Mouse (Mus musculus) forebrain, embryonic 16.5 days (tissue): ENCODE measurements at regions not wholly inside any gene's neighbourhood (a gene's known extent, or its start where the extent isn't known, plus 50 kb on each side); places are given as distances from the start of the nearest gene placed in this dataset.

Source experiments
- ATAC-seq: fragments of 200-750 bp; cut with Nextera tagmentation; 2 replicates; pipeline ENCODE4 v1.8.0; 2017; ENCODE audit warnings: mild to moderate bottlenecking, moderate library complexity
- H3K27ac ChIP-seq: fragments of 300-500 bp; sonication (generic); 2 replicates; pipeline ENCODE4 v1.5.1; 2014; ENCODE audit warnings: low read length, control low read depth
- H3K27me3 ChIP-seq: fragments of 300-500 bp; sonication (generic); replicated peaks from 2 replicates; pipeline ENCODE4 v1.6.1; 2014; ENCODE audit warnings: low read length; ENCODE audit not compliant: control insufficient read depth, insufficient read depth
- H3K36me3 ChIP-seq: fragments of 300-500 bp; sonication (generic); 2 replicates; pipeline ENCODE4 v1.6.1; 2014; ENCODE audit not compliant: control insufficient read depth, insufficient read depth
- H3K4me1 ChIP-seq: fragments of 300-500 bp; sonication (generic); replicated peaks from 2 replicates; pipeline ENCODE4 v1.6.1; 2014; ENCODE audit warnings: low read length; ENCODE audit not compliant: control insufficient read depth, insufficient read depth
- H3K4me2 ChIP-seq: fragments of 300-500 bp; sonication (generic); 2 replicates; pipeline ENCODE4 v1.6.1; 2014; ENCODE audit warnings: mild to moderate bottlenecking, low read length, control low read depth
- H3K4me3 ChIP-seq: fragments of 300-500 bp; sonication (generic); replicated peaks from 2 replicates; pipeline ENCODE4 v1.5.1; 2014; ENCODE audit warnings: mild to moderate bottlenecking, low read length, control low read depth
- H3K9ac ChIP-seq: fragments of 300-500 bp; sonication (generic); replicated peaks from 2 replicates; pipeline ENCODE4 v1.6.1; 2014; ENCODE audit warnings: low read depth, low read length, control low read depth
- H3K9me3 ChIP-seq: fragments of 300-500 bp; sonication (generic); 2 replicates; pipeline ENCODE4 v1.6.1; 2016; ENCODE audit warnings: low read length; ENCODE audit not compliant: control insufficient read depth
- WGBS: fragments of 180-500 bp; shearing (Covaris S2); extraction: QIAGEN DNeasy Blood & Tissue Kit; methylation state at CpG from one replicate; pipeline ENCODE4 v1.1.7; 2014; 5-methylcytosine and 5-hydroxymethylcytosine counted together

- H3K4me2 ChIP-seq: no peak overlapping the region
- H3K9ac ChIP-seq: no peak overlapping the region
- no peak overlapping the region for H3K27ac ChIP-seq
- H3K27me3 ChIP-seq: no peaks in the 10 kb centered on the region
- 38% methylated on average over 3 of the region's 3 CpGs for WGBS
- H3K4me3 ChIP-seq: no peak overlapping the region
- no peak for ATAC-seq
- no peaks in the 10 kb centered on the region for H3K4me1 ChIP-seq
- H3K36me3 ChIP-seq: no peaks in the 10 kb centered on the region
- no peaks in the 10 kb centered on the region for H3K9me3 ChIP-seq
Observed at GRCm38 (mm10) chr19:20239396-20239795, 151.3 kb downstream of the Anxa1 start.

GRCm38 (mm10) chr19:20226756-20227155 is 164.0 kb downstream of the Anxa1 start:
- Histone ChIP-seq H3K4me1 (no peaks in the 10 kb centered on the region), H3K9me3 (no peaks in the 10 kb centered on the region), H3K4me3 (no peak overlapping the region), H3K36me3 (no peaks in the 10 kb centered on the region), H3K4me2 (no peak overlapping the region), H3K27ac (no peak overlapping the region), H3K9ac (no peak overlapping the region), H3K27me3 (no peaks in the 10 kb centered on the region)
- 80% methylated on average over 7 of the region's 7 CpGs for WGBS
- ATAC-seq: no peak

GRCm38 (mm10) chr19:20217389-20217788 is 173.4 kb downstream of the Anxa1 start:
- Histone ChIP-seq H3K9me3 (no peaks in the 10 kb centered on the region), H3K36me3 (no peaks in the 10 kb centered on the region), H3K27ac (no peak overlapping the region), H3K27me3 (no peaks in the 10 kb centered on the region), H3K4me3 (no peak overlapping the region), H3K4me1 (no peaks in the 10 kb centered on the region), H3K9ac (no peak overlapping the region), H3K4me2 (no peak overlapping the region)
- ATAC-seq: no peak

- no peaks in the 10 kb centered on the region for H3K27me3 ChIP-seq
- no peaks in the 10 kb centered on the region for H3K36me3 ChIP-seq
- no peak overlapping the region for H3K27ac ChIP-seq
- WGBS: 91% methylated on average over 1 of the region's 1 CpGs
- H3K9me3 ChIP-seq: no peaks in the 10 kb centered on the region
- no peaks in the 10 kb centered on the region for H3K4me1 ChIP-seq
- H3K4me3 ChIP-seq: no peak overlapping the region
- no peak overlapping the region for H3K9ac ChIP-seq
- no peak for ATAC-seq
- H3K4me2 ChIP-seq: no peak overlapping the region
Observed at GRCm38 (mm10) chr19:20194511-20194910, 196.2 kb downstream of the Anxa1 start.

GRCm38 (mm10) chr19:20181854-20182253 is 208.9 kb downstream of the Anxa1 start:
- H3K4me1 ChIP-seq: no peaks in the 10 kb centered on the region
- H3K9ac ChIP-seq: no peak overlapping the region
- 79% methylated on average over 4 of the region's 4 CpGs for WGBS
- no peak for ATAC-seq
- no peak overlapping the region for H3K4me3 ChIP-seq
- H3K36me3 ChIP-seq: no peaks in the 10 kb centered on the region
- H3K27ac ChIP-seq: no peak overlapping the region
- no peaks in the 10 kb centered on the region for H3K9me3 ChIP-seq
- no peaks in the 10 kb centered on the region for H3K27me3 ChIP-seq
- H3K4me2 ChIP-seq: no peak overlapping the region

- 93% methylated on average over 1 of the region's 1 CpGs for WGBS
- H3K27ac ChIP-seq: no peak overlapping the region
- H3K36me3 ChIP-seq: no peaks in the 10 kb centered on the region
- H3K9ac ChIP-seq: no peak overlapping the region
- no peaks in the 10 kb centered on the region for H3K4me1 ChIP-seq
- no peak overlapping the region for H3K4me2 ChIP-seq
- H3K4me3 ChIP-seq: no peak overlapping the region
- no peaks in the 10 kb centered on the region for H3K27me3 ChIP-seq
- ATAC-seq: no peak
- H3K9me3 ChIP-seq: no peaks in the 10 kb centered on the region
Observed at GRCm38 (mm10) chr19:20161502-20161901, 229.2 kb downstream of the Anxa1 start.

GRCm38 (mm10) chr19:20156398-20156937 is 234.3 kb downstream of the Anxa1 start:
- H3K4me1 ChIP-seq: no peaks in the 10 kb centered on the region
- no peak overlapping the region for H3K27ac ChIP-seq
- 47% methylated on average over 1 of the region's 1 CpGs for WGBS
- no peak overlapping the region for H3K4me2 ChIP-seq
- H3K27me3 ChIP-seq: no peaks in the 10 kb centered on the region
- H3K36me3 ChIP-seq: no peaks in the 10 kb centered on the region
- no peak overlapping the region for H3K4me3 ChIP-seq
- H3K9me3 ChIP-seq: no peaks in the 10 kb centered on the region
- no peak overlapping the region for H3K9ac ChIP-seq
- no peak for ATAC-seq

- H3K4me3 ChIP-seq: no peak overlapping the region
- H3K4me1 ChIP-seq: no peaks in the 10 kb centered on the region
- no peaks in the 10 kb centered on the region for H3K36me3 ChIP-seq
- ATAC-seq: no peak
- no peaks in the 10 kb centered on the region for H3K27me3 ChIP-seq
- 94% methylated on average over 12 of the region's 12 CpGs for WGBS
- H3K9ac ChIP-seq: no peak overlapping the region
- no peak overlapping the region for H3K27ac ChIP-seq
- no peaks in the 10 kb centered on the region for H3K9me3 ChIP-seq
- H3K4me2 ChIP-seq: no peak overlapping the region
Observed at GRCm38 (mm10) chr19:20139506-20139905, 251.2 kb downstream of the Anxa1 start.

- Histone ChIP-seq H3K4me1 (peaks cover 8% of the 10 kb centered on the region; the same call in 1 of the 2 replicates), H3K27ac (no peak overlapping the region), H3K4me3 (no peak overlapping the region), H3K9me3 (no peaks in the 10 kb centered on the region), H3K36me3 (no peaks in the 10 kb centered on the region), H3K4me2 (no peak overlapping the region), H3K27me3 (no peaks in the 10 kb centered on the region), H3K9ac (no peak overlapping the region)
- peak; percentile 67 for ATAC-seq
- 34% methylated on average over 2 of the region's 2 CpGs for WGBS
Observed at GRCm38 (mm10) chr19:20123546-20124195, 267.1 kb downstream of the Anxa1 start.

GRCm38 (mm10) chr19:20122475-20122874 is 268.3 kb downstream of the Anxa1 start:
- 9% methylated on average over 4 of the region's 4 CpGs for WGBS
- no peak overlapping the region for H3K9ac ChIP-seq
- no peak overlapping the region for H3K4me2 ChIP-seq
- H3K27ac ChIP-seq: no peak overlapping the region
- no peaks in the 10 kb centered on the region for H3K27me3 ChIP-seq
- peaks cover 8% of the 10 kb centered on the region; the same call in 1 of the 2 replicates for H3K4me1 ChIP-seq
- H3K4me3 ChIP-seq: no peak overlapping the region
- no peaks in the 10 kb centered on the region for H3K9me3 ChIP-seq
- H3K36me3 ChIP-seq: no peaks in the 10 kb centered on the region
- peak; percentile 86 for ATAC-seq
